Mouse (Mus musculus): ENCODE data around the gene Hivep2.

Hivep2 gene

GRCm38 (mm10) chr10:13965974-13966829, at the start of gene Hivep2:
Gene Hivep2, plus strand, starts transcription at chr10:13966075.
- no peak for DNase-seq

- DNase-seq: peak; percentile 77
Observed at GRCm38 (mm10) chr10:13916645-13917342, 49.1 kb upstream of the Hivep2 start.

- no peak for DNase-seq
Observed at GRCm38 (mm10) chr10:13921641-13922385, 44.1 kb upstream of the Hivep2 start.

GRCm38 (mm10) chr10:13929306-13929705, 36.6 kb upstream of the Hivep2 start:
- no peak for DNase-seq

GRCm38 (mm10) chr10:13932147-13932546, 33.7 kb upstream of the Hivep2 start:
- DNase-seq: no peak

- DNase-seq: no peak
Observed at GRCm38 (mm10) chr10:13933320-13933719, 32.6 kb upstream of the Hivep2 start.

- no peak for DNase-seq
Observed at GRCm38 (mm10) chr10:13935646-13936045, 30.2 kb upstream of the Hivep2 start.

GRCm38 (mm10) chr10:13941406-13941805, 24.5 kb upstream of the Hivep2 start:
- DNase-seq: no peak

- DNase-seq: peak; percentile 5
Observed at GRCm38 (mm10) chr10:13943706-13944105, 22.2 kb upstream of the Hivep2 start.

- no peak for DNase-seq
Observed at GRCm38 (mm10) chr10:13946498-13946897, 19.4 kb upstream of the Hivep2 start.

- no peak for DNase-seq
Observed at GRCm38 (mm10) chr10:13962965-13963364, 2.9 kb upstream of the Hivep2 start.

GRCm38 (mm10) chr10:13963908-13964500, 1.9 kb upstream of the Hivep2 start:
- DNase-seq: no peak

- DNase-seq: peak; percentile 85
Observed at GRCm38 (mm10) chr10:13964501-13965281, 1.2 kb upstream of the Hivep2 start.

GRCm38 (mm10) chr10:13965316-13965973, 430 bp upstream of the Hivep2 start:
- DNase-seq: peak; percentile 93

- DNase-seq: peak; percentile 86
Observed at GRCm38 (mm10) chr10:13966830-13967450, 1.1 kb downstream of the Hivep2 start.

- peak; percentile 89 for DNase-seq
Observed at GRCm38 (mm10) chr10:13967451-13968233, 1.8 kb downstream of the Hivep2 start.

GRCm38 (mm10) chr10:13968234-13968555, 2.3 kb downstream of the Hivep2 start:
- DNase-seq: no peak

- DNase-seq: peak; percentile 77
Observed at GRCm38 (mm10) chr10:13968989-13969388, 3.1 kb downstream of the Hivep2 start.

GRCm38 (mm10) chr10:13970321-13970720, 4.4 kb downstream of the Hivep2 start:
- DNase-seq: no peak

GRCm38 (mm10) chr10:13971268-13971667, 5.4 kb downstream of the Hivep2 start:
- DNase-seq: peak; percentile 40
